Mouse (Mus musculus): ENCODE measurements at regions not wholly inside any gene's neighbourhood (a gene's known extent, or its start where the extent isn't known, plus 50 kb on each side); places are given as distances from the start of the nearest gene placed in this dataset.

GRCm38 (mm10) chr8:18021196-18021595 lies 956.9 kb downstream of the Defb40 start:
- 78% methylated on average over 2 of the region's 2 CpGs for WGBS
- Histone ChIP-seq H3K9ac (replicated peaks; ENCODE audit: low read depth, low read length) (no peak overlapping the region), H3K9me3 (ENCODE audit: control insufficient read depth, low read length) (no peaks in the 10 kb centered on the region), H3K4me3 (ENCODE audit: low read depth, low read length) (no peak overlapping the region), H3K4me2 (ENCODE audit: low read depth, low read length) (no peak overlapping the region), H3K36me3 (ENCODE audit: control insufficient read depth, insufficient read depth, low read length) (no peaks in the 10 kb centered on the region), H3K27ac (ENCODE audit: low read depth, low read length) (no peak overlapping the region), H3K27me3 (ENCODE audit: control insufficient read depth, insufficient read depth, low read length) (no peaks in the 10 kb centered on the region), H3K4me1 (ENCODE audit: control insufficient read depth, insufficient read depth, low read length) (no peaks in the 10 kb centered on the region)
- ATAC-seq (ENCODE audit: low read depth): no peak

- no peaks in the 10 kb centered on the region for H3K9me3 ChIP-seq (ENCODE audit: control insufficient read depth, low read length)
- 70% methylated on average over 4 of the region's 4 CpGs for WGBS
- no peaks in the 10 kb centered on the region for H3K27me3 ChIP-seq (ENCODE audit: control insufficient read depth, insufficient read depth, low read length)
- no peak overlapping the region for H3K27ac ChIP-seq (ENCODE audit: low read depth, low read length)
- no peak overlapping the region for H3K4me3 ChIP-seq (ENCODE audit: low read depth, low read length)
- no peaks in the 10 kb centered on the region for H3K4me1 ChIP-seq (ENCODE audit: control insufficient read depth, insufficient read depth, low read length)
- ATAC-seq (ENCODE audit: low read depth): no peak
- no peak overlapping the region for H3K4me2 ChIP-seq (ENCODE audit: low read depth, low read length)
- no peaks in the 10 kb centered on the region for H3K36me3 ChIP-seq (ENCODE audit: control insufficient read depth, insufficient read depth, low read length)
- H3K9ac ChIP-seq (replicated peaks; ENCODE audit: low read depth, low read length): no peak overlapping the region
Observed at GRCm38 (mm10) chr8:18007567-18007966, 970.5 kb downstream of the Defb40 start.

- Histone ChIP-seq H3K36me3 (ENCODE audit: control insufficient read depth, insufficient read depth, low read length) (no peaks in the 10 kb centered on the region), H3K4me3 (ENCODE audit: low read depth, low read length) (no peak overlapping the region), H3K4me1 (ENCODE audit: control insufficient read depth, insufficient read depth, low read length) (no peaks in the 10 kb centered on the region), H3K27me3 (ENCODE audit: control insufficient read depth, insufficient read depth, low read length) (no peaks in the 10 kb centered on the region), H3K4me2 (ENCODE audit: low read depth, low read length) (no peak overlapping the region), H3K27ac (ENCODE audit: low read depth, low read length) (no peak overlapping the region), H3K9ac (replicated peaks; ENCODE audit: low read depth, low read length) (no peak overlapping the region), H3K9me3 (ENCODE audit: control insufficient read depth, low read length) (no peaks in the 10 kb centered on the region)
- ATAC-seq (ENCODE audit: low read depth): no peak
- 90% methylated on average over 2 of the region's 2 CpGs for WGBS
Observed at GRCm38 (mm10) chr8:18005660-18006059, 972.4 kb downstream of the Defb40 start.

GRCm38 (mm10) chr8:18000750-18001149 lies 977.3 kb downstream of the Defb40 start:
- Histone ChIP-seq H3K4me2 (ENCODE audit: low read depth, low read length) (no peak overlapping the region), H3K27ac (ENCODE audit: low read depth, low read length) (no peak overlapping the region), H3K4me1 (ENCODE audit: control insufficient read depth, insufficient read depth, low read length) (no peaks in the 10 kb centered on the region), H3K4me3 (ENCODE audit: low read depth, low read length) (no peak overlapping the region), H3K9me3 (ENCODE audit: control insufficient read depth, low read length) (no peaks in the 10 kb centered on the region), H3K27me3 (ENCODE audit: control insufficient read depth, insufficient read depth, low read length) (no peaks in the 10 kb centered on the region), H3K9ac (replicated peaks; ENCODE audit: low read depth, low read length) (no peak overlapping the region), H3K36me3 (ENCODE audit: control insufficient read depth, insufficient read depth, low read length) (no peaks in the 10 kb centered on the region)
- WGBS: 65% methylated on average over 5 of the region's 5 CpGs
- ATAC-seq (ENCODE audit: low read depth): peak; percentile 61; the same call in 1 of the 2 replicates

- Histone ChIP-seq H3K9me3 (ENCODE audit: control insufficient read depth, low read length) (no peaks in the 10 kb centered on the region), H3K27ac (ENCODE audit: low read depth, low read length) (no peak overlapping the region), H3K36me3 (ENCODE audit: control insufficient read depth, insufficient read depth, low read length) (no peaks in the 10 kb centered on the region), H3K4me3 (ENCODE audit: low read depth, low read length) (no peak overlapping the region), H3K4me2 (ENCODE audit: low read depth, low read length) (no peak overlapping the region), H3K27me3 (ENCODE audit: control insufficient read depth, insufficient read depth, low read length) (no peaks in the 10 kb centered on the region), H3K4me1 (ENCODE audit: control insufficient read depth, insufficient read depth, low read length) (no peaks in the 10 kb centered on the region), H3K9ac (replicated peaks; ENCODE audit: low read depth, low read length) (no peak overlapping the region)
- no peak for ATAC-seq (ENCODE audit: low read depth)
- 86% methylated on average over 1 of the region's 1 CpGs for WGBS
Observed at GRCm38 (mm10) chr8:17984779-17985178, 993.3 kb downstream of the Defb40 start.

GRCm38 (mm10) chr8:17948848-17949247 lies 1029.2 kb downstream of the Defb40 start:
- Histone ChIP-seq H3K4me2 (ENCODE audit: low read depth, low read length) (no peak overlapping the region), H3K9me3 (ENCODE audit: control insufficient read depth, low read length) (no peaks in the 10 kb centered on the region), H3K36me3 (ENCODE audit: control insufficient read depth, insufficient read depth, low read length) (no peaks in the 10 kb centered on the region), H3K27ac (ENCODE audit: low read depth, low read length) (no peak overlapping the region; the same call in 1 of the 2 replicates), H3K4me3 (ENCODE audit: low read depth, low read length) (no peak overlapping the region), H3K4me1 (ENCODE audit: control insufficient read depth, insufficient read depth, low read length) (0 out of 2 replicates have a peak, but pooled peaks cover 10% of the 10 kb centered on the region), H3K27me3 (ENCODE audit: control insufficient read depth, insufficient read depth, low read length) (no peaks in the 10 kb centered on the region), H3K9ac (replicated peaks; ENCODE audit: low read depth, low read length) (no peak overlapping the region)
- ATAC-seq (ENCODE audit: low read depth): no peak
- WGBS: 32% methylated on average over 1 of the region's 1 CpGs

- Histone ChIP-seq H3K9ac (replicated peaks; ENCODE audit: low read depth, low read length) (no peak overlapping the region), H3K4me3 (ENCODE audit: low read depth, low read length) (no peak overlapping the region), H3K9me3 (ENCODE audit: control insufficient read depth, low read length) (no peaks in the 10 kb centered on the region), H3K27me3 (ENCODE audit: control insufficient read depth, insufficient read depth, low read length) (no peaks in the 10 kb centered on the region), H3K27ac (ENCODE audit: low read depth, low read length) (no peak overlapping the region; the same call in 1 of the 2 replicates), H3K4me2 (ENCODE audit: low read depth, low read length) (peak overlapping the region; percentile 35), H3K36me3 (ENCODE audit: control insufficient read depth, insufficient read depth, low read length) (no peaks in the 10 kb centered on the region), H3K4me1 (ENCODE audit: control insufficient read depth, insufficient read depth, low read length) (0 out of 2 replicates have a peak, but pooled peaks cover 10% of the 10 kb centered on the region)
- ATAC-seq (ENCODE audit: low read depth): peak; percentile 58; the same call in 1 of the 2 replicates
- WGBS: 40% methylated on average over 22 of the region's 22 CpGs
Observed at GRCm38 (mm10) chr8:17948053-17948834, 1029.8 kb downstream of the Defb40 start.

- no peaks in the 10 kb centered on the region for H3K27me3 ChIP-seq (ENCODE audit: control insufficient read depth, insufficient read depth, low read length)
- ATAC-seq (ENCODE audit: low read depth): no peak
- H3K4me2 ChIP-seq (ENCODE audit: low read depth, low read length): no peak overlapping the region
- H3K9ac ChIP-seq (replicated peaks; ENCODE audit: low read depth, low read length): no peak overlapping the region
- H3K27ac ChIP-seq (ENCODE audit: low read depth, low read length): no peak overlapping the region
- no peaks in the 10 kb centered on the region for H3K4me1 ChIP-seq (ENCODE audit: control insufficient read depth, insufficient read depth, low read length)
- H3K36me3 ChIP-seq (ENCODE audit: control insufficient read depth, insufficient read depth, low read length): no peaks in the 10 kb centered on the region
- H3K4me3 ChIP-seq (ENCODE audit: low read depth, low read length): no peak overlapping the region
- no peaks in the 10 kb centered on the region for H3K9me3 ChIP-seq (ENCODE audit: control insufficient read depth, low read length)
Observed at GRCm38 (mm10) chr8:17934696-17935095, 1043.4 kb downstream of the Defb40 start.

GRCm38 (mm10) chr8:17909316-17909715 lies 1068.7 kb downstream of the Defb40 start:
- no peak overlapping the region for H3K4me3 ChIP-seq (ENCODE audit: low read depth, low read length)
- H3K27ac ChIP-seq (ENCODE audit: low read depth, low read length): no peak overlapping the region
- 88% methylated on average over 15 of the region's 15 CpGs for WGBS
- ATAC-seq (ENCODE audit: low read depth): no peak
- H3K4me2 ChIP-seq (ENCODE audit: low read depth, low read length): no peak overlapping the region
- no peaks in the 10 kb centered on the region for H3K36me3 ChIP-seq (ENCODE audit: control insufficient read depth, insufficient read depth, low read length)
- H3K4me1 ChIP-seq (ENCODE audit: control insufficient read depth, insufficient read depth, low read length): no peaks in the 10 kb centered on the region
- H3K9ac ChIP-seq (replicated peaks; ENCODE audit: low read depth, low read length): no peak overlapping the region
- peaks cover 2% of the 10 kb centered on the region; the same call in 1 of the 2 replicates for H3K9me3 ChIP-seq (ENCODE audit: control insufficient read depth, low read length)
- no peaks in the 10 kb centered on the region for H3K27me3 ChIP-seq (ENCODE audit: control insufficient read depth, insufficient read depth, low read length)

Measured in neural tube, embryonic 14.5 days (tissue).